Mouse (Mus musculus): ENCODE data around the gene Gpc3.

GRCm38 (mm10) chrX:52419850-52420249 is 193.9 kb downstream of the Gpc3 start:
- TF ChIP-seq CTCF (IDR thresholded peaks at IDR 0.05) (no peak), POLR2A (IDR thresholded peaks at IDR 0.05; ENCODE audit: insufficient read depth, low read depth, low read length) (no peak), EP300 (IDR thresholded peaks at IDR 0.05; ENCODE audit: insufficient read depth, low read depth, low read length) (no peak)
